Mouse (Mus musculus) spleen, adult 10 weeks (tissue): Measurements from ENCODE around the gene Olfr846. TPM values are rescaled to one million over a fixed set of nuclear protein-coding genes. Genes with fewer than 3 reads are reported as not detected.

Experiments
- polyA plus RNA-seq: library from polyadenylated mRNA; stranded (reverse); fragments of 350-450 nt; fragmentation: Illumina TruSeq; extraction: RNeasy Lipid Tissue Mini Kit (QIAGEN cat#74804); gene quantifications from one replicate; pipeline ENCODE4 v1.2.3, GENCODE M21; 2015; ENCODE audit warnings: low replicate concordance; ENCODE audit not compliant: insufficient read depth

Olfr846 gene
- not detected for polyA plus RNA-seq

GRCm38 (mm10) chr9:19363905-19364304 is at the start of gene Olfr846:
Olfr846 (minus strand) TSS chr9:19364005.

GRCm38 (mm10) chr9:19378569-19378968 is 14.8 kb upstream of the Olfr846 start, which contains the start of gene Olfr847:
Olfr847 (minus strand) TSS chr9:19378669.

GRCm38 (mm10) chr9:19336157-19336556 is 27.6 kb downstream of the Olfr846 start, which contains the start of gene Olfr845:
Olfr845 (plus strand) TSS chr9:19336457.

GRCm38 (mm10) chr9:19316047-19316446 is 47.8 kb downstream of the Olfr846 start, which contains the start of gene Olfr844:
Olfr844 (plus strand) TSS chr9:19316347.

Other genes with a start within 250 kb of the Olfr846 start
- not detected for gene Olfr836, start 243.6 kb downstream of the Olfr846 start, polyA plus RNA-seq
- gene Olfr837, start 227.7 kb downstream of the Olfr846 start, polyA plus RNA-seq: not detected
- not detected for gene Olfr839-ps1, start 186.7 kb downstream of the Olfr846 start, polyA plus RNA-seq
- gene Olfr843, start 112.0 kb downstream of the Olfr846 start, polyA plus RNA-seq: not detected
- not detected for gene Olfr844, start 47.7 kb downstream of the Olfr846 start, polyA plus RNA-seq
- not detected for gene Olfr845, start 27.5 kb downstream of the Olfr846 start, polyA plus RNA-seq
- gene Olfr847, start 14.7 kb upstream of the Olfr846 start, polyA plus RNA-seq: not detected
- gene Olfr849, start 76.3 kb upstream of the Olfr846 start, polyA plus RNA-seq: not detected
- not detected for gene Olfr850, start 114.2 kb upstream of the Olfr846 start, polyA plus RNA-seq
- not detected for gene Olfr851, start 129.3 kb upstream of the Olfr846 start, polyA plus RNA-seq
- gene Olfr853, start 177.1 kb upstream of the Olfr846 start, polyA plus RNA-seq: not detected
- gene Olfr854, start 203.4 kb upstream of the Olfr846 start, polyA plus RNA-seq: not detected
- not detected for gene Olfr855, start 218.6 kb upstream of the Olfr846 start, polyA plus RNA-seq